Mouse (Mus musculus): ENCODE results near the gene Smpd3.
"Not testable (repeated sequence)": the region's sequence is repeated elsewhere in the genome, so short reads cannot be mapped to it uniquely, and the experiment has no call there.

Smpd3 gene

DNA sequence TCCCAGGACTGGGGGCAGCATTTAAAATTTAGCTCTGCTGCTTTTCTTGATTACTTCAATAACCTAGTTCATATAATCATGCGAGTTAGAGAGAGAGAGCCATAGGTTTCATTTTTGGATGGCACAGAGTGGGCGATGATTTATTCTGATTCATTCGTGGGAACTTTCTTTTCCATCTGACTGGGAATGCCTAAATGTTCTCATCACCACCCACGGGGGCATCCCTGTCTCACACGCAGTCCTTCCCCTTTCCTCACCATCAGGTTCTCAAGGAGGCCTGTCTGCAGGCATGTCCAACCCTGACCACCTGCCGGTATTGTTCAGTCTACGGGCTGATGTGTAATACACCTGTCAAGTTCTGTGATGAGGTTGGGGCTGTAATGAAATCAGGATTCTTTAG is 16.4 kb downstream of the Smpd3 start:
- DNase-seq = no peak

DNA sequence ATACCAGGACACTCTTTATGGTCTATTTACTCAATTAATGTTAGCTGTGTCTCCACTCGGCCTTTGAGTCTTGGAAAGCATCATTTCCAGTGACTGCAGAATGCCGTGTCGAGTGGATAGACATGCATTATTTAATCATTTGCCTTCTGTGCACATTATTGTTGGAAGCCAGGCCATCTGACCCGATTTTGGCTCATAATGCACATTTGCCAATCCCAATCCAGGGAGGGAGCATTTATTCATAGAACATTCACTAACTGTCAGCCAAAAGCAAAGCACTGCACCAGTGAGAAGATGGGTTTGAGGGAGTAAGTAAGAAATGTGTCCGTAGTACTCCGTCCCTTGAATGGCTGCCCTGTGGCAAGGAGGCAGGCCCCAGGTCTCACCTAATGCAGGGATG is 17.8 kb downstream of the Smpd3 start:
- DNase-seq = no peak

DNA sequence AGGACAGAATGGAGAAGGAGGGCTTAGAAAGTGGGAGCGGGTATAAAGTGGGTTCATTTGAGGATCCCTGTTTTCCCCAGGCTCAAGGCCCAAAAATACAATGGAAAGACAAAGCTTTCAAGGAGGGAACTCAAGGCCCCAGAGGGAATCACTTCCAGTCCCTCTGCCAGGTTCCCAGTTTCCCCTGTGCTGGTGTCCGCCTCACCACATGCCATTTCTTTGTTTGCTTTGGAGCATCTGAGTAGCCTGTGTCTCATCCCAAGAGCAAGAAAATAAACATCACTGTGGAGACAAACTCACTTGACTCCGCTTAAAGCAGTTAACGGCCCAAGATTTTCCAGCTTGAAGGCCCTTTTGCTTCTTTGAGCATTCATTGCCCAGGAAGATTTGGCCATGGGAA is 20.7 kb downstream of the Smpd3 start:
- no peak for DNase-seq

DNA sequence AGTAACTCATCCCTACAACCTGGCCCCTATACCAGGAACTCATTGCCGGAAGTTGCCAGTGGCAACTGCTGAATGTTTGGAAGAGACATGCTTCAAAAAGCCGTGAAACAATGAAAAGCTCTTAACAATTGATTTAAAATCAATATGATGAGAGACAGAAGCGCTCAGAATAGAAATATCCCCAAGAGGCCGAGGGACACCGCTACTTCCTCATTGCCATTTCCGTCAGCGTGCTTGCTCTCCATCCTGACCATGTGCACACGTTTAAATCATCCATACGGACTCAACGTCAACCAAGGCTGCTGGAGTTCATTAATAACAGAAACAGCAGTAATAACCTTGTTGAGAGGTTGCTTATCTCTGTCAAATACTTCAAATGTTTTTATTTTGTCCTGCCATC is 21.3 kb downstream of the Smpd3 start:
- DNase-seq = no peak

DNA sequence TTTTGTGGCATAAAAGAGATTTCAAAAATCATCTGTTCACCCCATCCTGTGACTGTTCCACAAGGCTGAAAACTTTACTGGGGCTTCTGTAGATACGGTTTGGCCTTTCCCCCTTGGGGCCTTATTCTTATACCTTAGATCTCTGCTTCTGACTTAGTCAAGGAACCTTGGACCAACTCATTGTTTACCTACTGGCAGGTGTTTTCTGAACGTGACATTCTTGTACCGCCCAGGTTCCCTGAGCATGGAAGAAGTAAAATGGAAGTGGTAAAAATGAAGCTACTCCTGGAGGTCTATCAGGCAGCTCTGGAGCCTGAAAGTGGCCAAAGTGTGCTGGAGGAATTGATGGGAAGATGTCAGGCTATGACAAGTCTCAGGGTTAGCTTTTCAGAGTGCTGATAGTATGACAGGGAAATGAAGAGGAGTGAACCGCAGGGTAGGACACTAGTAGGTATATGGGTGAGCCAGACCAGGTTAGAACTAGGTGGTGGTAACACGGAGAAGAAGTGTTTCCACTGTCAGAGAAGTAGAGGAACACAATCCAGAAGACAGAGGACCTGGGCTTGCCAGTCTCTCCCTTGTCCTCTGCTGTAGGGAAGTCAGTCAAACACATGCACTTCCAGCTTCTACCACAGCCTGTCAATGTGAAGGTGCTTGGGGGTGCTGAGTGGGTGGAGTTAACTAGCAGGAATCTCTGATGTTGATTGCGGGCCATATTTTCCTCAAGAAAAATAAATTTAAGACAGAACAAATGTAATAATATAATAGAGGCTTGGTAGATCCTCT is 22.2 kb downstream of the Smpd3 start:
- DNase-seq = no peak

DNA sequence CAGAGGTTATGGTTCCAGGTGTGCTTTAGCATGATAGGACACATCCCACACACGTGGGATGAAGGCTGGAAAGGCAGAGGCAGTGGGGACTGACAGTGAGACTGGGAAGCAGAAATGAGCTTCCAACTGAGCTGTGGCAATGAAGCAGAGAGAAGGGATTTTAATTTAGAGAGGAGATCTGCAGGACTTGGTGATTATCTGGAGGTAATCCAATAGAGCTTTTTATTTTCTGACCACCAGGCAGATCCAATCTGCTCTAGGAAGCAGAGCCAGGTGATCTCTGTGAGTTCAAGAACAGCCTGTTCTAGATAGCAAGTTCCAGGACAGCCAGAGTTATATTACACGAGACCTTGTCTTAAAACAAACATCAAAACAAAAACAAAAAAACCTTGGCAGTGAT is 24.0 kb downstream of the Smpd3 start:
- no peak for DNase-seq

DNA sequence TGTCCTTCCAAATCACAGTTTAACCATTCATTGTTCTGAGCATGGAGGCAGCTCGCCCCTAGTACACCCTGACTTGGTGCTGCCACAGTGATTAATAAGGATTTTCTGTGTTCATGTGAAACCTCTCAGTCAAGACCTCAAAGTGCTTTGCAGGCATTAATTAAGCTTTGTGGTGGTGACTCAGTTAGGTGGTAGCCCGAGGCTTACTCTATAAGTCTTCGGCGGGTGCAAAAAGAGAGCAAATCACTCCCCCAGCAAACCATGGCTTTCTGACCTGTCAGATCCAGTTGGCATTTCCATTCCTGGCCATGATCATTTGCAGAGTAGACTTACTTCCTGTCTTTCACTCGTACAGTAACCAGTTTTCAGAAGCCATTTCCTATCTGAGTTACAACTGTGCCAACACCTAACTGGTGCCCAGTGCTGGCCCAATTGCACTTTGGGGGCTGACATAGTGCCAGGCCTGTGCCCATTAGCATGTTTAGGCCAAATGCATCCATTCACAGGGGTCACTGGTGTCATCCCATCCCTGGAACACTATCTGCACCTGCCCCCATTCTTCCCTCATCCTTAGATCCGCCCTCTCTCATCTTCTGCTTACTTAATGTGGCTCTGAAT is 24.6 kb downstream of the Smpd3 start:
- DNase-seq = no peak

DNA sequence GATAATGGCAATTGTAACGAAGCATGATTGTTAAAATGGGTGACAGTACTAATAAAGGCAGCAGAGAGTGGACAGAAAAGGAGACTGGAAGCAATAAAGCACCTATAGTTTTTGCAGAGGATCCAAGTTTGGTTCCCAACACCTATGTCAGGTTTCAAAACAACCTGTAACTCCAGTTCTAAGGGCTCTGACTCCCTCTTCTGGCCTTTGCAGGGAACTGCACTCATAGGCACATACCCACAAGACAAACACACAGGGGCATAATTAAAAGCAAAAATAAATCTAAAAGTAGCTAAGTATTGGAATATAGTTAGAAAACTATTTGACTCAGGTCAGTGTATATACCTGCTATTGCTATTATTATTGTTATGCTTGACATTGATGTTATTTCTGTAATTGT is 25.8 kb downstream of the Smpd3 start:
- no peak for DNase-seq

DNA sequence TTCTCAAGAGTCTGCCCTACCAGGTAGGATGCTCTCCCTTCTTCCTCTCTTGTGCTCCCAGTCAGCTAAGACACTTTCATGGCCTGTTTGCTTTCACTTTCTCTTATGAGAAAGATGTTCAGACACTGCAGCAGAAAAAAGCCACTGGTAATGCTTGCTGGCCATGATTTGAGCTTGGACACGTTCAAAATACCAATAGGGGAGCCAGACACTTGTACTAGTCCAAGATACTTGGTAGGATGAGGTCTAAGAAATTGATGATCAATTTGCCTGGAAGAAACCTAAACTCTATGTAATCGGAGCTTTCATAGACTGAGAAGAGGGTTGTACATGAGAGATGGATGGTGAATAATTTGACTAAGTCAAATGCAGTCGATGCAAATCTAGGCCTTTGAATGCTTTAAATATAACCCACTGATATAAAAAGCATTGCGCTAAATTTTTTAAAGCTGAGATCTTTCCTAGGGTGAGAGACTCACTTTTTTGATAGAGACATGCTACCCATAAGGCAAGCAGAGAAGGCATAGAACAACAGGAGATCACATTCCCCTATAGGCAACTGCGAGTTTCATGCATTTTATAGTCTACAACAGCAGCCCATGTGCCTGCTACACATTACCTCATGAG is 27.6 kb downstream of the Smpd3 start:
- no peak for DNase-seq

DNA sequence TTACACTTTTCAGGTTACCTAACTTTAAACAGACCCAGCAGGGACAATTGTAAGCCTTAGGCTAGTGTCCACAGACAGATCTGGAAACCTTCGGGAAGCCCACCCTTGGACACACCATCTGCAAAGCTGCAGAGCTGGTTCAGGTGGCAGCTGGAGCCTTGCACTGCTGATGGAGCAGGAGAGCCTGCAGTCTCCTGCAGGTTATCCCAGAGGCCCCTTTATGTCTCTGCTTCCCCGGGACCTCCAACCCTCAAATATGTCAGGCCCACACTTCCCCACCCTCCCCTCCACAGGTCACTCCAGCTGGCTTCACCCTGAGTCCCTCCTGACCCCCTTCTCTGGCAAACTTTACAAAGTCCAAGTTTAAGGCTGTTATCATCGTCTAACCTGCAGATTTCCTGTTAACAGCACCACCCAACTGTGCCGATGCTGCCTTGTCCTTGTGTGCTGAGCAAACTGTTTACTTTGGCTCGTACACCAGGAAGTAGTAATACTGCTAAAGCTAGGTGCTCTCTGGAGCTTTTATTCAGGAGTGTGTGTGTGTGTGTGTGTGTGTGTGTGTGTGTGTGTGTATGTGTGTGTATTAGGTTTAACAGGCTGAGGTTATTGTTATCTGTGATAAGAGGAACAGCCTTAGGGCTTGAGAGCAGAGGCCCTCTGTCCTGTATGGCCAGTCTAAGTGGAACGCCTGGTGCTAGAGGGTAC is 29.6 kb downstream of the Smpd3 start:
- DNase-seq = peak; percentile 61

DNA sequence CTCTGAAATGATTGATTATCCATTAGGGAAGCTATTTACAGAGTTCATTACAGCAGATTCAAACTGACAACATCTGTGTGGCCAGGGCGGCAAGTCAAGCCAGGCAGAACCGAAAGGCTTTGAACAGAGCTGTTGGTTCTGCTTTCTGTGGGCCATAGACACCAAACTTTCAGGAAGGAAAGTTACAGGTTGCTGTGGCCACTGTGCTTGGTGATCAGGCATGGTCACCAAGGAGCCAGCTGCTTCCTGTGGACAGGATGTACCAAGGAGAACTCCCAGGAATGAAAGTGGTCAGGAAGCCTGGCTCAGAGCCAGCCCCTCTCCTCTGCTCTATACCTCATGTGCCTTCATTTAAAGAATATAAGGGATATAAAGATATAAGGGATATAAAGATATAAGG is 30.2 kb downstream of the Smpd3 start:
- peak; percentile 24 for DNase-seq

DNA sequence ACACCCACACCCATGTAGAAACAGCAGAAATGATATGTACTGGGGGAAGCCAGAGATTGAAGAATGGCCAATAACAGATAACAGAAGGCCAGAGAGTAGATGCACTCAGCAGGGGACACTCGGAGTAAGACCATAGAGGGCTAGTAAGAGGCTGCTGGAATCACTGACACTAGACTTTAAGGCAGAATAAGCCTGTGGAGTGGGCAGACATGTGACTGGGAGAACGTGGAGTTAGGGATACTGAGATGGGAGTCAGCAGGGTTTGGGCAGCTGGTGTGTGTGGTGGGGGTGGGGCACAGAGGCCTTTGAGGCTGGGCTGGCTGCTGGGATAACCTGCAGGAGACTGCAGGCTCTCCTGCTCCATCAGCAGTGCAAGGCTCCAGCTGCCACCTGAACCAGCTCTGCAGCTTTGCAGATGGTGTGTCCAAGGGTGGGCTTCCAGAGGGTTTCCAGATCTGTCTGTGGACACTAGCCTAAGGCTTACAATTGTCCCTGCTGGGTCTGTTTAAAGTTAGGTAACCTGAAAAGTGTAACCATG is 31.0 kb downstream of the Smpd3 start:
- DNase-seq = not testable (repeated sequence)

DNA sequence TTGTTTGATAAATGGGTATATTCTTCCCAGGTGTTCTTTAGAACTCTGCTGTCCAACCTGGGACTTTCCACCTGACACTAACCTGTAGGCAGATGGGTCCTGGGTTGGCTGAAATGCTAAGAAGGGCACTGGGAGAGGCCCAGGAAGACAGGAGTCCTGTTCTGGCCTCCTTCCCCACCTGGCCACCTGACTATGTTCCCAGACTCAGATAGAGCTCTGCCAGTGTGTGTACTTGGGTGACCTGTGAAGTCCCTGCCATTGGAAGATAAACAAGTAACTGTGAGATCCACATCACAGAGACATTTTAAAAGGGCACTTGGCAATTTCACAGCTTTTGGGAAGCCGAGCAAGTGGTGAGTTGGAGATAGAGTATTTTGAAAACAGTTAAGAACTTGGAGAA is 31.7 kb downstream of the Smpd3 start:
- DNase-seq = no peak

DNA sequence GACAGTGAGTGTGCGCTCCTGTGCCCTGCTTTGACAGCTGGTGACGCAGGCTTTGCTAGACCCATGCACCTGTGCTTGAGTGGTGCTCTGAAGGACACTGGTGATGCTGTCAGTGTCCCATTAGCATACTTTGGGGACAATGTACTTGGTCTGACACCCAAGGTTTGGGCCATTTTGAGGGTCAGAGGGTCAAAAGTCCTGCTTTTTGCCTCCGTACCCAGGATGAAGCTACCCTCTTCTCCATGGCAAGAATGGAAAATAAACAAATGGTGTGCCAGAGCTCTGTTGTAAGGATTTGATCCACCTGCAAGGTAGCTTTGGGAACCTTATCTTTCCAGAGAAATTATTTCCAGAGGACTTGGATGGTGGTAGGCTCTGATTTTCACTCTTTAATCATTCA is 32.5 kb downstream of the Smpd3 start:
- DNase-seq = no peak

DNA sequence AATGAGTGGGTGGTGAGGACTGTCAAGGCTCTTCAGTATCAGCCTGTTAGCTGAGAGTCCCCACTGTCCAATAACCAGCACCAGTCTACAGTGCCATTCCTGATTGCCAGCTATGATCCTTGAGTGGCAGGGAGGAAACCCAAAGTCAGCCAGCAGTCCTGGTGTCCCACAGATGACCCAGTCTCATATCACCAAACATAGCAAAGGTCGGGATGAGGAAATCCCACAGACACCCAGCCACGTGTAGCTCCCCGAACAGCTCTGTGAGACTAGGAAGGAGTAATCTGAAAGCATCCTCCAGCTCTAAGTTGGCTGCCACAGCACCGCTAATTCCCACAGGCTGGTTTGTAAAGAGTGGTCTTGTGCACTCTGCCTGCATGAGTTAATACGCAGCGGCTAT is 33.5 kb downstream of the Smpd3 start:
- DNase-seq = no peak

DNA sequence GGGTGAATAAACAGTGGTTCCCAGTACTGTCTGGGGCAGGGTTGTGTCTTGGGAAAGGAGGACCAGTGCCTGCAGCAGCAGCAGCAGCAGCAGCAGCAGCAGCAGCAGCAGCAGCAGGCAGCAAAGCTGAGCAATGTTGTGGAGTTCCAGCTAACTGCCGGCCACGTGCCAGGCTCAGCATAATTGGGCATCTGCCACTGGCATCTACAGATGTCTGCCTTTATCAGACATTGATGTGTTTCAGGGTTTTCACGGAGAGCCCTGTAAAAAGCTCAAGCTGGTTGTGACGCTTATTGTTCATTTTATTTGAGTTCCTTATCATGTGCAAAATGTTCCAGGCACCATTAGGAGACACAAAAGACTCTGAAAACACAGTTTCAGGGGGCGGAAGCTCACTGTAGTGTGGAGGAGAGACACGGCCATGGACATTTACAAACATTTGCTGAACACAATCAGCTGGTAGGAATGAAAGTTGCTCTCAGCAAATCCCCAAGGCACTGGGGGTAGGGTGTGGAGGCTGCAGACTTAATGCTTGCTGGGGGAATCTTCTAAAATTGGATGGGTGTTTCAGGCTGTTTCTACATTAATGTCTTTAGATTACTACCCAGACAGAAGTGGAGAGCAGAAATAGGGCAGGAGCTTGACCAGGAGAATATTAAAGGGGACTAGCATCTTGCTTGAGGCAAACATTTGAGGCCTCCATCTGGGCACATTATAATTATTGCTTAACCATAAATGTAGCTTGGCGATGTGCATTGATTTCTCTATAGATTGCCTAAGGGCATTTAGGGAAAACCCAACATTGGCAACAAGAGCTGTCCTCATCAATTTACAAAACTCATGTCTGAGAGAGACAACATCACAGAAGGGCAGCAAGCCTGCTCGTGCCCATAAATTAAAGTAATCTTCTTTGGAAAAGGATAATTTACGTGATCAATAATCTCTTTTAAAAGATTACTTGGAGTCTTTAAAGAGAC is 36.8 kb downstream of the Smpd3 start:
- no peak for DNase-seq

DNA sequence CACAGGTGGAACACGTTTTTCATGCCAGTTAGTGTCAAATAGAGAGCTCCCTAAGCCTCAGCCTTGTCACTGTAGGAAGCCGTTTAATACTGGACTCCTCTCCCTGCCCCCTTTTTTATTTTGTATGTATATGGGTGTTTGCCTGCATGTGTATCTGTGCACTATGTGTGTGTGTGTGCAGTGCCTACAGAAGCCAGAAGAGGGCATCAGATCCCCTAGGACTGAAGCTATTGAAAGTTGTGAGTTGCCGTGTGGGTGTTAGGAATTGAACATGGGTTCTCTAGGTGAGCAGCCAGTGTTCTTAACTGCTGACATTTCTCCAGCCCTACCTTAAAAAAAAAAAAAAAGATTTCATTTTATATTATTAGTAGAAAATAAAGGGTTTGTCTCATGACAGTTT is 38.1 kb downstream of the Smpd3 start:
- DNase-seq = no peak

DNA sequence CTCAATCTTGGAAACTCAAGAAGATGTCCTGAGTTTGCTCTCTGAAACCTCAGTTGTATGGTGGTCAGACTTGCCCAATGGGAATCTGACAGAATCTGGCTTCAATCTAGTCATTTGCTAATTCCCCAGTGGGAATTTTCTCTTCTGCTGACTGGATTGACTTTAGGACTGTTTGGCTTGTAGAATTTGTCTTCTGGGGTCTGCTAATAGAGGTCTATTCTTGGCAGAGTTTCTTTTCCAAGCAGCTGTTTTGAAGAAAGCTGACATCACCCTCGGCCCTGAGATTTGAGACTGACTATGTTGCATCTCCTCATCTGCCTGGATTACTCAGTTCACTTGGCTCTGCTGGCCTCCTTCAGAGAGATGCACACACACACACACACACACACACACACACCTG is 38.9 kb downstream of the Smpd3 start:
- no peak for DNase-seq

DNA sequence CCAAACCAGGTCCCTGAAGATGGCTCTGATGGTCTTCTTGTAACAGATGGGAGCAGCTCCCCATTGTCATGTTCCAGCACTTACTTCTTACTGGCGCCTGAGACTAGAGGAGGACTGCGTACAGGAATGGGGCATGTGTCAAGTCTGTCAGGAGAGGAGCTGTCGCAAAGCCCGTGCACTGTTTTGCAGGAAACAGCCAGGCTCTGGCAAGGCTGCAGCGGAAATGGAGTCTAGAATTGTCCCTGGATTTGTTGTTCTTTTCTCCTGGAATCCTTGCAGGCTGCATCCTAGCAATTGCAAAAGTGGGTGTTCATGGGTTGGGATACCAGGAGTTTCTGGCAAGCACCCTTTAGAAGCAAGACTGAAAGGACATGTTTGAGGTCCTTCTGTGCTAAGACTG is 39.5 kb downstream of the Smpd3 start:
- DNase-seq = peak; percentile 42

DNA sequence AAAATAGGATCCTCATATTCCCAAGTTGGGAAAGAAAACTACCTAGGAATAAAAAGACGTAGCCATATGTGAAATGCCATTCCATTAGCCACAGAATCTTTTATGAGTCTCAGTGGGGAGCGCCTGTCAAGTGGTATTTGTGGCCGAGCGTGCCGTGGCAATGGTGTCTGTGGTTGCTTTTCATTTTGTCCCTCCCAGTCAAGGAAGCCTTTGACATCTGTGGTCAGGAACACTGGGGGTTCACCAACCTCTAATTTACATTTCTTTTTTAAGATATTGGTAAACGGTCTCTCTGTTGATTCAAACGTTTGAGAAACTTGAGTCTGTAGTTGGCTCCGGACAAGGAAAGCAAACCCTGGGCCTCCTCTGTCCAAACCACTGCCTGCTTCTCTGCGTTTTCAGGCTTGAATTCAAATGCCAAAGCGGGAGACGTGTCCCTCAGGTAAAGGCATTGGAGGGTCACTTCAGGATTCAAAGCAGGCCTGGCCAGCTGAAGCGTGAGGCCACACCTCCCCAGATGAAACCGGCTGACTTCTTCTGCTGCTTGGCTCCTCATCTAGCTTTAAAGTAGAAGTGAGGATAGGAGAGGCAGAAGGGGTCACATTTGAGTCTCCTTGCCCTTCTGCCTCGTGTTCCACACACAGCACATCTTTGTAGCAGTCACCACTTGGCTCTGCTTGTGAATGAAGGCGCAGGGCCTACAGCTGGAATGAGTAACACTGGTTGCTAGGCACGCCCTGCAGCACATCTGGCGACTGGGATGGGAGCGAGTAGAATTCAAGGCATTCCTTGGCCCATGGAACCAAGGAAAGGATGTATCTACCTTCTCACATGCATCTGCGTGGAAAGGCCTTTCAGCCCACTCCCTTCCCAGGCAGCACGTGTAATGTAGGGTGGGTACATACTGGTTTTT is 45.0 kb downstream of the Smpd3 start:
- DNase-seq = no peak

DNA sequence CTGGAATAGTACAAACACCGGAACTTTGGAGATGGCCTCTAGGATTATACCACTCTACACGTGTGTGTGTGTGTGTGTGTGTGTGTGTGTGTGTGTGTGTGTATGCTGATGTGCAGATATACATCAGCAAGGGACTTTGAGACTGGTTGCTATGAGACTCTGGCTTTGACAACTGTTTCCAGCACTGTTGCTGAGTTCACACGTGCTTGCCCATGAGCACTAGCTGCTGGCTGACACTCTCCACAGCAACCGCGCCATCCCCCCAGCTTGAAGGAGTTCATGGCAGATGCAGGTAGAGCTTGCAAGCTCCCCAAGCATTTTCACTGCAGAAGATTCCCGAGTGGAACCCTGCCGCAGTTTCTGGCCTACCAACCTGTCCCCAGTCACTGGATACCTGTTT is 48.3 kb downstream of the Smpd3 start:
- DNase-seq = no peak

All from kidney, adult 9 months (tissue).